Mouse (Mus musculus) ES-E14 (cell line): ENCODE results near the gene Zfp609. TPM values are rescaled to one million over a fixed set of nuclear protein-coding genes. Genes with fewer than 3 reads are reported as not detected.

ENCODE experiments used
- DNase-seq: peaks from one replicate; pipeline ENCODE4 v3.0.0-alpha.2; 2013; ENCODE audit warnings: low read depth, low spot score
- H3K27ac ChIP-seq: 2 replicates; pipeline ENCODE4 v1.5.1; 2012; ENCODE audit warnings: low read depth, mild to moderate bottlenecking, low read length, moderate library complexity, mixed read lengths; ENCODE audit not compliant: poor library complexity, insufficient read depth, severe bottlenecking
- H3K36me3 ChIP-seq: 2 replicates; pipeline ENCODE4 v1.6.1; 2012; ENCODE audit warnings: mild to moderate bottlenecking, low read length, moderate library complexity, mixed read lengths; ENCODE audit not compliant: control insufficient read depth, poor library complexity, insufficient read depth, severe bottlenecking
- H3K4me1 ChIP-seq, 2 experiments: fragments of 150-350 bp in 1 of 2; sonication (generic) in 1 of 2; 2 replicates each; pipeline ENCODE4 v1.6.1; 2012; ENCODE audit warnings: low read length in 2 of 2, mild to moderate bottlenecking in 1 of 2, mixed read lengths in 1 of 2; ENCODE audit not compliant: control insufficient read depth in 2 of 2, insufficient read depth in 2 of 2, poor library complexity in 1 of 2
- H3K4me3 ChIP-seq, 2 experiments: fragments of 150-350 bp in 1 of 2; sonication (generic) in 1 of 2; 2 replicates each; pipeline ENCODE4 v1.5.1; 2012; ENCODE audit warnings: low read length in 2 of 2, low read depth in 1 of 2, mild to moderate bottlenecking in 1 of 2, mixed read lengths in 1 of 2; ENCODE audit not compliant: insufficient read depth in 1 of 2, poor library complexity in 1 of 2, severe bottlenecking in 1 of 2
- H3K9ac ChIP-seq: 2 replicates; pipeline ENCODE4 v1.6.1; 2012; ENCODE audit warnings: low read depth, mild to moderate bottlenecking, low read length, mixed read lengths; ENCODE audit not compliant: poor library complexity, insufficient read depth, severe bottlenecking
- H3K9me3 ChIP-seq: fragments of 150-350 bp; sonication (generic); 2 replicates; pipeline ENCODE4 v1.6.1; 2012; ENCODE audit warnings: low read depth, mild to moderate bottlenecking, low read length; ENCODE audit not compliant: control insufficient read depth, insufficient read depth
- CHD2 ChIP-seq: IDR thresholded peaks from 2 replicates; pipeline ENCODE4 v1.6.1; 2014; ENCODE audit warnings: mild to moderate bottlenecking, low read depth, low read length, inconsistent platforms
- HCFC1 ChIP-seq: IDR thresholded peaks from 2 replicates; pipeline ENCODE4 v1.6.1; 2012; ENCODE audit warnings: low read length, inconsistent platforms, borderline replicate concordance; ENCODE audit not compliant: insufficient read depth
- MAFK ChIP-seq: IDR thresholded peaks from 2 replicates; pipeline ENCODE4 v1.6.1; 2014; ENCODE audit warnings: mild to moderate bottlenecking, low read depth, low read length, inconsistent platforms; ENCODE audit not compliant: insufficient read depth
- ZC3H11A ChIP-seq: IDR thresholded peaks from 2 replicates; pipeline ENCODE4 v1.6.1; 2012; ENCODE audit warnings: low read depth, mild to moderate bottlenecking, inconsistent platforms, low read length, borderline replicate concordance
- ZNF384 ChIP-seq: IDR thresholded peaks from 2 replicates; pipeline ENCODE4 v1.6.1; 2012; ENCODE audit warnings: low read depth, low read length, inconsistent platforms
- in situ Hi-C, 2 experiments: fragments of 600-800 bp; cut with MboI; formaldehyde crosslinking; loops; one replicate each; pipeline ENCODE4 v1.15.1; 2025; ENCODE audit warnings: low sequenced_read_pairs in 2 of 2, inconsistent platforms in 1 of 2; ENCODE audit not compliant: unreplicated experiment in 2 of 2
- total RNA-seq: library from RNA; depleted of rRNA; stranded (reverse); fragments of 300-350 nt; gene quantifications from 2 replicates; pipeline ENCODE4 v1.2.3, GENCODE M21; 2012

Zfp609 gene
- total RNA-seq, 1 experiment, result 9.9 TPM

DNA sequence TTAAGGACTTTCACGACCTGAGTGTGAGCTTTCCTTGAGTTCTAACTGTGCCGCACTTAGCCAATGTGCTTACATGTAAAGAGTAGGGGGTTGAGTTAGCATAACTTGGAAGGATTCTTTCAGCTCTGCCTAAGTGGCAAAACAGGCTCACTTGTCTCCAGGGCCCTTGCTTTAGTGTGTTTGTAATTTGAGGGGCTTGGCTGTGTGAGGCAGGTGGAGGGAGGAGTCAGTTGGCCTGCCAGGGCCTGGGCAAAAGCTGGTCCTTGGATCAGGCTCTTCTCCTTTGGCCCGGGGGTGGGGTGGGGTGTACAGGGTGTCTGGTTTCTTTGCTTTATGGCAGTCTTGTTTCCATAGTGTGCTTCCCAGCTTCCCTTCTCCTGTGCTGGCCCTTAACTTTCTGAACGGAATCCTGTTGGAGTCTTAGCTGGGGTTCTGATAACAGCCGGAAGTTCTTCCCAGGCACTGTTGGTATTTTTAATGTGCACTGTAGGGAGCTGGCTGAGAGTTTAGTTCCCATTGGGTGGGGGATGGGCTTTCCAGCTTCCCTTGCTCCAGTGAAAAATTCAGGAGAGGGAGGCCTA lies 148.1 kb downstream of the Zfp609 start:
- Histone ChIP-seq H3K9ac (peak overlapping the region; percentile 1; the same call in 1 of the 2 replicates), H3K27ac (peak overlapping the region; percentile 62; the same call in 1 of the 2 replicates), H3K4me1 (peaks cover 19% of the 10 kb centered on the region in 2 experiments), H3K9me3 (no peaks in the 10 kb centered on the region), H3K4me3 (peak overlapping the region; percentile 14 to 24), H3K36me3 (no peaks in the 10 kb centered on the region)
- peak; percentile 78 for DNase-seq
- in situ Hi-C loops, result no loop called here
- TF ChIP-seq ZNF384 (no peak), HCFC1 (no peak), ZC3H11A (no peak), CHD2 (no peak), MAFK (no peak)

DNA sequence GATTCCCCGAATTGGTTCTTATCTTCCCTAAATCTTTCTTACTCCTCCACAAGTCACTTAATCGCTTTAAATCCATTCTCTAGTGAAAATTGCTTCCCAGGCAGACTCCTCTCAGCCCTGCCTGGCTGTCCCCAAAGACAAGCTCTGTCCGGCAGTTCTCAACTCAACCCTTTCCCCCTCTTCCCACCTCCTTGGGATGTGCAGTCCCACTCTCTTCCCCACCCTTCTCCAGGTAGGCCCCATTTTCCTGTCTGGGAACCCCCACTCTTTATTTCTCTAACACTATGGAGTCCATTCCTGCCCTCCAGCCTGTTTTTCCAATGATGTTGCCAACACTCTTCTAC lies 150.3 kb downstream of the Zfp609 start:
- no peak for DNase-seq
- in situ Hi-C loops, result no loop called here
- no peak overlapping the region; the same call in 1 of the 2 replicates for H3K27ac ChIP-seq
- H3K36me3 ChIP-seq, result no peaks in the 10 kb centered on the region
- peak overlapping the region; percentile 88 for H3K9ac ChIP-seq
- no peaks in the 10 kb centered on the region for H3K9me3 ChIP-seq
- peak overlapping the region; percentile 83 to 84 for H3K4me3 ChIP-seq
- no peak for TF ChIP-seq ZC3H11A
- TF ChIP-seq CHD2, result no peak
- TF ChIP-seq ZNF384, result no peak
- no peak for TF ChIP-seq HCFC1
- peaks cover 10 to 19% of the 10 kb centered on the region in 2 experiments for H3K4me1 ChIP-seq

DNA sequence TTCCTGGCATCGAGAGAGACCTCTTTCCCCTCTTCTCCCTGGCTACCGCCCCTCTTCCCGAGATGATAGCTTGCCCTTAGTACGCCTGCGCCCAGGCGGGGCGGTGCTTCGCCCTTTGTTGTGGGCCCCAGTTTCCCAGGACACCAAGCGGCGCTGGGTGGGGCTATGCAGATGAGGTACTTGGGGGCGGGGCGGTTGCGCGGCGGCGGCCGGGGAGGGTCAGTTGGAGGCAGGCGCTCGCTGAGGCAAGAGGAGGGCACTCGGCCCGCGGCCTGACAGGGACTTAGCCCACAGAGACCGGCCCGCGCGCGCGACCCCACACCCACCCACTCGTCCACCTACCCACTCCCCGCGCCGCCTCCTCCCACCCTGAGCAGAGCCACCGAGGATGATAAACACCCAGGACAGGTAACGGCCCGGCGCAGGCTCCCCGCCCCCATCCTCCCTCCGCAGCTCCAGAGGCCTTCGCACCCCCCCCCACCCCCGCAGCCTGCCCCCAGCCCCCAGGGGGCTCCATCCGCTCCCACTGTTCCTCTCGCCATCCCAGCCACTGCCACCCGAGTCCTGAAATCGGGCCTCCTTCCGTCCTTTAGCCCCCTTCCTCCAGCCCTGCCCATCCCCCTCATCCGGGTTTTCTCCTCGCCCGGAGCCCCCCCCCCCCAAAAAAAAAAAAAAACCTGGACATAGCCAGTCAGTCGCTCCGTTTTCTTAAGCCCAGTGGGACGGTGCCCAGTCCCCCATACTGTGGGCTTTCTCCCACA lies 150.8 kb downstream of the Zfp609 start:
- no peak for TF ChIP-seq CHD2
- no peak for TF ChIP-seq MAFK
- TF ChIP-seq ZC3H11A, result no peak
- TF ChIP-seq HCFC1, result no peak
- TF ChIP-seq ZNF384, result no peak

DNA sequence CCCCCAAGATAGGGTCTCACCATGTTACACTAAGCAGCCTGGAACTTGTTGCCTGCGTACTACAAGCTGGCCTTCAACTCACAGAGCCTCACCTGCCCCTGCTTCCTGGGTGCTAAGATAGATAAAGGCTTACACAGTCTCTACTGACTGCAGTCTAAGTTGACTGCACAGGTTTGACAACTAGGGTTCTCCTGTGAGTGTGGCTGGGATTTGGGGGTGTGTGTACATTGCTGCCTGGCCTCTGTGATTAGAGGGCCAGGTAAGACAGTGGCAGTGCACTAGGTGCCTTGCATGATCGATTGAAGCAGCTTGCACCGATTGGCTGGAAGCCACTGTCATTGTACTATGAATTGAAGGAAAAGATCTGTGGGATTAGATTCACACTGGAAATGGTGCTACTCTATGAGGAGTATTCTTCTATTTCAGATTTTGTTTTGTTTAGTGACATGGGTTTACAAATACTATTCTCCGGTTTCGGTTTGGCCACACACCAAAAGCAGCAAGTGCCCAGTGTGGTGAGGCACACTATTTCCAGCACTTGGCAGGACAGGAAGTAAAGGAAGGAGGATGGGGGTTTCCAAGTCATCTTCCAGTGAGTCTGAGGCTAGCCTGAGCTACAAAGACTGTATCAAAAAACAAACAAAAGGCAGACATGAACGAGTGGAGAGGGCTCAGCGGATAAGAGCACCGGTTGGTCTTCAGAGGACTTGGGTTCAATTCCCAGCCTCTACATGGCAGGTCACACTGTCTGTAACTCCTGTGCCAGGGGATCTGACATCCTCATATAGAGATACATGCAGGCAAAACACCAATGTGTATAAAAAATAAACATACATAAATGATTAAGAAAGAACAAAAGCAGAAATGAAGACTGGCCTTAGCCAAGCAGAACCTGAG lies 151.7 kb downstream of the Zfp609 start:
- no peak for DNase-seq
- in situ Hi-C loops, result no loop called here
- no peak overlapping the region for H3K9ac ChIP-seq
- H3K4me3 ChIP-seq, result peak overlapping the region in 1 of 2 experiments; percentile 69; a peak in 2 of 4 replicates
- no peak overlapping the region for H3K27ac ChIP-seq
- H3K9me3 ChIP-seq, result no peaks in the 10 kb centered on the region
- TF ChIP-seq HCFC1, result no peak
- TF ChIP-seq ZNF384, result no peak
- TF ChIP-seq ZC3H11A, result no peak
- no peak for TF ChIP-seq CHD2
- TF ChIP-seq MAFK, result no peak
- H3K4me1 ChIP-seq, result peaks cover 7 to 23% of the 10 kb centered on the region in 2 experiments
- no peaks in the 10 kb centered on the region for H3K36me3 ChIP-seq

More for the DNA sequence above, 150.8 kb downstream of the Zfp609 start:
- Histone ChIP-seq H3K4me1 (peaks cover 9 to 20% of the 10 kb centered on the region in 2 experiments), H3K4me3 (peak overlapping the region; percentile 83 to 84), H3K27ac (peak overlapping the region; percentile 57; the same call in 1 of the 2 replicates), H3K9ac (peak overlapping the region; percentile 88), H3K36me3 (no peaks in the 10 kb centered on the region), H3K9me3 (no peaks in the 10 kb centered on the region)
- DNase-seq, result peak; percentile 92
- in situ Hi-C loops, result no loop called here
